Comparison of ENCODE assay signal across 8 mouse cellular contexts in the genomic region with DNA sequence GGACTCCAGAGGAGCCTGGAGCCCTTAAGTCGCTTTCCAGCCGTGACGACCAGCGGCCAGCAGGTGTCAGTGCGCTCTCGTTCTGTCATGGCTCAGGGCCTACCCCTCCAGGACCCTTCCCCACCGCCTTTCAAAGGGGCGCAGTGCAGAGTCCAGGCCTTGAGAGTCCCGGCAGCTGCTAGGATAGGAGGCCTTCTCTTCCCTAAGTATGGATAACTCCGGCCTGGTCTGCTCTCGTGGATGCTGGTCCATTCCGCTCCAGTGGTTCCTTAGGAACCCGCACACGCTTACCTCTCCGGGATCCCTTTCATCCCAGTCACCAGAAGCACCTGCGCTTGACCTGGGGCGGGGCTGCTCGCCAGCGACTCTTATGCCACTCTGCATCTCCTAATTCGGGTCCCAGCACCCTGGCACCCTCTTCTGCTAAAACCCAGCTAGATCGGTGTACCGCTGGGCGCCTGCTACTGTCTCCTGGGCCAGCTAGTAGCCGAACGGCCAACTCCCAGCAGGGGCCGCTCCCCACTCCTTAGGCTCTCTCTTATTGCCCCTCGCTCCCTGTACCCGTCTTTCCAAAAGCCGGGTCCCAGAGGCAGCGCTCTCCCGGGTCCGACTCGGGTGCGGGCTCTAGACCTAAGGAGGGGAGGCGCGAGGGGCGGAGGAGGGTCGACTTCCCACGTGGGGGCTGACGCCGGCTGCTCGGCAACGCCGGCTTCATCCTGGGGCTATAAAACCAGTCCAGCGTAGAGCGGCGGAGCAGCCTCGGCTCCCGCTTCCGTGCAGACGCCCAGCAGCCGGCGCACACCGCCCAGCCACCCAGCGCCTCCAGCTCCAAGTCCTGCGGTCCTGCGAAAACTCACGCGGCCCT. TPM values are rescaled to one million over a fixed set of nuclear protein-coding genes. Genes with fewer than 3 reads are reported as not detected.
DNase-seq lines count a peak whose midpoint lies in the region; ATAC-seq lines count a peak whose summit lies in the region.

No protein-coding gene starts in this region.

- ATAC-seq in forebrain, embryonic 16.5 days, result peak; percentile 87
- peak; percentile 88 for ATAC-seq in hindbrain, embryonic 11.5 days (ENCODE audit: low FRiP score)
- peak; percentile 70 for ATAC-seq in lung, embryonic 15.5 days (ENCODE audit: borderline replicate concordance, extremely low read depth, low FRiP score, low TSS enrichment)

- H3K4me1 ChIP-seq in forebrain, embryonic 16.5 days (replicated peaks; ENCODE audit: control insufficient read depth, insufficient read depth, low read length), result peaks cover 29% of the 10 kb centered on the region
- peaks cover 6% of the 10 kb centered on the region; the same call in 1 of the 2 replicates for H3K4me1 ChIP-seq in hindbrain, embryonic 11.5 days (replicated peaks; ENCODE audit: control insufficient read depth, insufficient read depth, low read length)
- peaks cover 44% of the 10 kb centered on the region for H3K4me1 ChIP-seq in lung, embryonic 15.5 days

- peak; percentile 75 for DNase-seq in Muller cell, postnatal 12 days (ENCODE audit: inconsistent ontology term)
- DNase-seq in cerebellum, adult 11 months, result peak; percentile 22
- DNase-seq in hindbrain, embryonic 11.5 days (ENCODE audit: low spot score), result peak; percentile 92
- peak; percentile 41 for DNase-seq in layer of hippocampus, adult 9-10 months (ENCODE audit: low spot score)
- DNase-seq in ovary, postnatal 36 days (ENCODE audit: low spot score), result peak; percentile 70
- no peak for DNase-seq in MN1 (ENCODE audit: low spot score)

- H3K4me2 ChIP-seq in forebrain, embryonic 16.5 days (ENCODE audit: low read length), result peak overlapping the region; percentile 95
- H3K4me2 ChIP-seq in hindbrain, embryonic 11.5 days (replicated peaks; ENCODE audit: low read depth, low read length), result peak overlapping the region; percentile 100
- H3K4me2 ChIP-seq in lung, embryonic 15.5 days, result peak overlapping the region; percentile 99

- peaks cover 33% of the 10 kb centered on the region for H3K27me3 ChIP-seq in forebrain, embryonic 16.5 days (replicated peaks; ENCODE audit: control insufficient read depth, insufficient read depth, low read length)
- H3K27me3 ChIP-seq in hindbrain, embryonic 11.5 days (ENCODE audit: control insufficient read depth, insufficient read depth, low read length), result peaks cover 40% of the 10 kb centered on the region
- H3K27me3 ChIP-seq in lung, embryonic 15.5 days, result peaks cover 48% of the 10 kb centered on the region

- H3K27ac ChIP-seq in forebrain, embryonic 16.5 days (ENCODE audit: low read length), result no peak overlapping the region
- H3K27ac ChIP-seq in hindbrain, embryonic 11.5 days (ENCODE audit: low read depth, low read length), result 0 out of 2 replicates have a peak overlapping the region, but pooled peaks have one; percentile 14
- no peak overlapping the region for H3K27ac ChIP-seq in lung, embryonic 15.5 days

- WGBS in forebrain, embryonic 16.5 days, result under 1% methylated on average over 57 of the region's 59 CpGs
- WGBS in hindbrain, embryonic 11.5 days, result under 1% methylated on average over 58 of the region's 59 CpGs
- WGBS in lung, embryonic 15.5 days, result under 1% methylated on average over 57 of the region's 59 CpGs

- peak overlapping the region; percentile 57 for H3K9ac ChIP-seq in forebrain, embryonic 16.5 days (replicated peaks; ENCODE audit: low read depth, low read length)
- H3K9ac ChIP-seq in hindbrain, embryonic 11.5 days (ENCODE audit: low read depth, low read length), result peak overlapping the region; percentile 72
- peak overlapping the region; percentile 51 for H3K9ac ChIP-seq in lung, embryonic 15.5 days

- H3K9me3 ChIP-seq in forebrain, embryonic 16.5 days (ENCODE audit: control insufficient read depth, low read length), result no peaks in the 10 kb centered on the region
- no peaks in the 10 kb centered on the region for H3K9me3 ChIP-seq in hindbrain, embryonic 11.5 days (ENCODE audit: control insufficient read depth, low read length)
- H3K9me3 ChIP-seq in lung, embryonic 15.5 days, result no peaks in the 10 kb centered on the region

- H3K36me3 ChIP-seq in forebrain, embryonic 16.5 days (ENCODE audit: control insufficient read depth, insufficient read depth), result no peaks in the 10 kb centered on the region
- H3K36me3 ChIP-seq in hindbrain, embryonic 11.5 days (ENCODE audit: control insufficient read depth, insufficient read depth, low read length), result no peaks in the 10 kb centered on the region
- H3K36me3 ChIP-seq in lung, embryonic 15.5 days, result no peaks in the 10 kb centered on the region

- peak overlapping the region; percentile 62 for H3K4me3 ChIP-seq in forebrain, embryonic 16.5 days (replicated peaks; ENCODE audit: low read length)
- peak overlapping the region; percentile 56 for H3K4me3 ChIP-seq in hindbrain, embryonic 11.5 days (ENCODE audit: low read depth, low read length)
- H3K4me3 ChIP-seq in lung, embryonic 15.5 days, result peak overlapping the region; percentile 49

RNA-seq across cellular contexts. Expression of a gene that starts 0.8 kb away (rescaled TPM):
- 1.1 and 1.5 TPM in 2 replicates for polyA plus RNA-seq in forebrain, embryonic 16.5 days (2015; fragmentation: Nextera tagmentation; extraction: Ambion mirVana)
- 1.9 and 2.5 TPM in 2 replicates for polyA plus RNA-seq in hindbrain, embryonic 11.5 days (2014; fragmentation: Nextera tagmentation; extraction: Ambion mirVana)
- polyA plus RNA-seq in lung, embryonic 15.5 days (2015; fragmentation: Nextera tagmentation; extraction: Ambion mirVana), result 0.19 and 0.24 TPM in 2 replicates
